Mouse (Mus musculus): ENCODE results near the gene Celf6. TPM values are rescaled to one million over a fixed set of nuclear protein-coding genes. Genes with fewer than 3 reads are reported as not detected.
A peak's percentile ranks its signal among the peaks of the same experiment; 100 is the strongest.

The Celf6 gene
- 4.4 and 8.2 TPM in 2 replicates for polyA plus RNA-seq (2016; fragmentation: Nextera tagmentation; extraction: Ambion mirVana)

- Histone ChIP-seq H3K4me3 (peak within 1 kb of the TSS; percentile 54), H3K27ac (replicated peaks) (peak within 1 kb of the TSS; percentile 63), H3K9me3 (replicated peaks) (no peaks in the 10 kb centered on the region), H3K4me1 (peaks cover 26% of the 10 kb centered on the region), H3K27me3 (ENCODE audit: low read depth, poor library complexity, severe bottlenecking) (peaks cover 59% of the 10 kb centered on the region), H3K36me3 (no peaks in the 10 kb centered on the region)
- under 1% methylated on average over 60 of the region's 61 CpGs for WGBS
- DNase-seq (ENCODE audit: low spot score): peak; percentile 100
Measured at GRCm38 (mm10) chr9:59577844-59578504, at the start of gene Celf6. Gene Celf6 (plus strand): TSS chr9:59577917.

DNA sequence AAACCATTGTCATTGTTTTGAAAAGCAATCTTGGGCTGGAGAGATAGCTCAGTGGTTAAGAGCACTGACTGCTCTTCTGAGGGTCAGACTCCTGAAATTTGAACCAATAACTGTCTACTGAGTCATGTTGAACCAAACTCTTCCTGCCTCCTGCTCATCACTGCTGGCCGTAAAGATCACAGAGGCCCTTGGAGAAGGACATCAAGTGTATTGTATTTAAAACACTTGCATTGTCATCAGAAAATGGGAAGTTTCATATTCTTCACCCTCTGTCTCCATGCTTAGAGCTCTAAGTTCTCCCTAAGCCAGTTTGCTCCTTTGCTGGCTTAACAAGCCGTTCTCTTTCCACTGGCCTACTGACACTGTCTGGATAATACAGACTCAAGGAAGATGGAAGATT lies 49.4 kb upstream of the Celf6 start:
- 85% methylated on average over 2 of the region's 2 CpGs for WGBS
- Histone ChIP-seq H3K36me3 (no peaks in the 10 kb centered on the region), H3K27me3 (ENCODE audit: low read depth, poor library complexity, severe bottlenecking) (no peaks in the 10 kb centered on the region), H3K4me1 (peaks cover 9% of the 10 kb centered on the region), H3K27ac (replicated peaks) (no peak overlapping the region), H3K9me3 (replicated peaks) (no peaks in the 10 kb centered on the region), H3K4me3 (no peak overlapping the region)
- no peak for DNase-seq (ENCODE audit: low spot score)

DNA sequence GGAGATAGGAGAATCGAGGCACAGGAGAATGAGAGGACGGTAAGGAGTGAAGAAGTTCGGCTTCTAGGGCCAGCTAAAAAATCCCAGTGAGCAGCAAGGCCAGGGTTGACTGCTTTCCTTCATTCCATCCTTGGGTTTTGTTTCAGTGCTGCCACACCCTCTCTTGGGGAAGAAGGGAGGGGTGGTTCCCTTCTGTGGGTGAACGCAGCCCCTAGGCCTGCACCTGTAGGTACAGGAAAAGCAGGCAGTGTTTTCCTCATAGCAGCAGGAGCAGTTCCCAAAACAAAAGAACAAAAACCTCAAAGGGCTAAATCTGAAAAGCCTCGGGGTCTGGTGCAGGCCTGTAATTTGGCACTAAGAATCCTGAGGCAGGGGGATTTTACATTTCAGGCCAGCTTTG lies 46.1 kb upstream of the Celf6 start:
- H3K27ac ChIP-seq (replicated peaks): no peak overlapping the region
- DNase-seq (ENCODE audit: low spot score): no peak
- H3K9me3 ChIP-seq (replicated peaks): no peaks in the 10 kb centered on the region
- H3K27me3 ChIP-seq (ENCODE audit: low read depth, poor library complexity, severe bottlenecking): no peaks in the 10 kb centered on the region
- H3K36me3 ChIP-seq: no peaks in the 10 kb centered on the region
- no peak overlapping the region for H3K4me3 ChIP-seq
- 22% methylated on average over 5 of the region's 5 CpGs for WGBS
- peaks cover 9% of the 10 kb centered on the region for H3K4me1 ChIP-seq

DNA sequence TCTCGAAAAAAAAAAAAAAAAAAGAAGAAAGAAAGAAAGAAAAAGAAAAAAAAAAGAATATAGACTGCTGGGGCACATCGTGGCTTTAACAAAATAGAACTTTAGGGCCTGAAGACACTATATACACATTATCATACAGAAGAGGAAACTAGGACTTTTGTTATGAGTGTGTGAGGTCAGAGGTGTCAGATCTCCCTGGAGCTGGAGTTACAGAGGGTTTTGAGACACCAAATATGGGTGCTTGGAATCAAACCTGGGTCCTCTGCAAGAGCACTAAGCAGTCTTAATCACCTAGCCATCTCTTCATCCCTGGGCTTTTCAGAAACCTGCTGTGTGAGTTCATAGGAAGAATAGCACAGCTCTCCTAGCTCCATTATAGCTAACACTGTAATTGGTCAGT lies 44.3 kb upstream of the Celf6 start:
- H3K27me3 ChIP-seq (ENCODE audit: low read depth, poor library complexity, severe bottlenecking): peaks cover 8% of the 10 kb centered on the region
- no peak overlapping the region for H3K4me3 ChIP-seq
- WGBS: 73% methylated on average over 2 of the region's 2 CpGs
- DNase-seq (ENCODE audit: low spot score): no peak
- H3K27ac ChIP-seq (replicated peaks): no peak overlapping the region
- no peaks in the 10 kb centered on the region for H3K9me3 ChIP-seq (replicated peaks)
- H3K4me1 ChIP-seq: peaks cover 9% of the 10 kb centered on the region
- H3K36me3 ChIP-seq: no peaks in the 10 kb centered on the region

DNA sequence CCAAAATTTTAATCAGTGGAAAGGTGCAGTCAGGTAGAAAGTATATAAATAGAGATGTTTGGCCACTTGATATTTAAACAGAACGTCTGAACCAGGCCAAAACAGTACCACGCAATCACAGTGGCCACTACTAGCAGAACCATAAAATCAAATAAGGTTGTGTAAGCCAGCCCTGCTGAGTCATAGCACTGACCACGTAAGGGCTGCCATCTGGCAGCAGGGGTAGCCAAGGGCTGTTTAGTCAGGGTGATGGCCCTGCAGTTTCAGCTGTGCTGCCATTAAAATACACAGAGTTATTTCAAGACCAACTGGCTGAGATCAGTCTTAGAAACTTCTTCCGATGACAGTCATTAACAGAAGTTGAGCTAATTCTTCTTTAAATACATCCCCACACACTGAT lies 43.8 kb upstream of the Celf6 start:
- no peak overlapping the region for H3K4me3 ChIP-seq
- peaks cover 9% of the 10 kb centered on the region for H3K27me3 ChIP-seq (ENCODE audit: low read depth, poor library complexity, severe bottlenecking)
- H3K9me3 ChIP-seq (replicated peaks): no peaks in the 10 kb centered on the region
- peaks cover 9% of the 10 kb centered on the region for H3K4me1 ChIP-seq
- H3K36me3 ChIP-seq: no peaks in the 10 kb centered on the region
- DNase-seq (ENCODE audit: low spot score): no peak
- no peak overlapping the region for H3K27ac ChIP-seq (replicated peaks)
- 80% methylated on average over 4 of the region's 4 CpGs for WGBS

- Histone ChIP-seq H3K4me1 (peaks cover 22% of the 10 kb centered on the region), H3K36me3 (no peaks in the 10 kb centered on the region), H3K4me3 (no peak overlapping the region), H3K27ac (replicated peaks) (no peak overlapping the region), H3K27me3 (ENCODE audit: low read depth, poor library complexity, severe bottlenecking) (peaks cover 9% of the 10 kb centered on the region), H3K9me3 (replicated peaks) (no peaks in the 10 kb centered on the region)
- WGBS: 85% methylated on average over 3 of the region's 3 CpGs
- DNase-seq (ENCODE audit: low spot score): no peak
Measured at GRCm38 (mm10) chr9:59537651-59538050, 40.1 kb upstream of the Celf6 start.

DNA sequence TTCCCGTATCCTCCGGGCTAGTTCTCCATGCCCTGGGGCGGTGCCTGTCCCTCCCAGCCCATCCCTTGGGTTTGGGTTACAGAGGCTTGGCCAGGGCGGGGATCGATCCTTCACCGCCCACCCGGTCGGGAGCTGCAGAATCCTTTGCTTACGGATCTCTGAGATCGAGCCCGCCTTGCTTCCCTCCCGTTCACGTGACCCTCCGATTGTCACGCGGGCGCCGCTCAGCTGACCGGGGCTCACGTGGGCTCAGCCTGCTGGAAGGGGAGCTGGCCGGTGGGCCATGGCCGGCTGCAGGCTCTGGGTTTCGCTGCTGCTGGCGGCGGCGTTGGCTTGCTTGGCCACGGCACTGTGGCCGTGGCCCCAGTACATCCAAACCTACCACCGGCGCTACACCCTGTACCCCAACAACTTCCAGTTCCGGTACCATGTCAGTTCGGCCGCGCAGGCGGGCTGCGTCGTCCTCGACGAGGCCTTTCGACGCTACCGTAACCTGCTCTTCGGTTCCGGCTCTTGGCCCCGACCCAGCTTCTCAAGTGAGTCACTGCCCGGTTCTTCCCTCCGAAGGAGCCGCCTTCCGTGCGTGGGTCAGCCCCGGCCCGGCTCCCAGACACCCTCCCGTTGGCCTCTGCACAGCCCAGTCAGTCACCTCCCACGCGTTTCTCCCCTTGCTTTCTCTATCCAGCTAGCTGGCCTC lies 38.1 kb upstream of the Celf6 start, which contains the start of the genes Hexa and Tmem202:
Gene Hexa, plus strand, starts transcription at position 100 of the 697 bp plus-strand sequence.
Gene Tmem202, minus strand, starts transcription at position 407 of the 697 bp plus-strand sequence.
- Histone ChIP-seq H3K4me3 (peak within 1 kb of the TSS; percentile 71), H3K9me3 (replicated peaks) (no peaks in the 10 kb centered on the region), H3K36me3 (no peaks in the 10 kb centered on the region), H3K4me1 (peaks cover 22% of the 10 kb centered on the region), H3K27me3 (ENCODE audit: low read depth, poor library complexity, severe bottlenecking) (peaks cover 9% of the 10 kb centered on the region), H3K27ac (replicated peaks) (peak within 1 kb of the TSS; percentile 86)
- WGBS: 4% methylated on average over 55 of the region's 55 CpGs
- peak; percentile 90 for DNase-seq (ENCODE audit: low spot score)

GRCm38 (mm10) chr9:59541617-59542016 lies 36.1 kb upstream of the Celf6 start:
- DNase-seq (ENCODE audit: low spot score): no peak
- no peaks in the 10 kb centered on the region for H3K36me3 ChIP-seq
- no peaks in the 10 kb centered on the region for H3K9me3 ChIP-seq (replicated peaks)
- H3K4me3 ChIP-seq: no peak overlapping the region
- peaks cover 22% of the 10 kb centered on the region for H3K4me1 ChIP-seq
- WGBS: 95% methylated on average over 6 of the region's 6 CpGs
- H3K27me3 ChIP-seq (ENCODE audit: low read depth, poor library complexity, severe bottlenecking): peaks cover 9% of the 10 kb centered on the region
- H3K27ac ChIP-seq (replicated peaks): no peak overlapping the region

DNA sequence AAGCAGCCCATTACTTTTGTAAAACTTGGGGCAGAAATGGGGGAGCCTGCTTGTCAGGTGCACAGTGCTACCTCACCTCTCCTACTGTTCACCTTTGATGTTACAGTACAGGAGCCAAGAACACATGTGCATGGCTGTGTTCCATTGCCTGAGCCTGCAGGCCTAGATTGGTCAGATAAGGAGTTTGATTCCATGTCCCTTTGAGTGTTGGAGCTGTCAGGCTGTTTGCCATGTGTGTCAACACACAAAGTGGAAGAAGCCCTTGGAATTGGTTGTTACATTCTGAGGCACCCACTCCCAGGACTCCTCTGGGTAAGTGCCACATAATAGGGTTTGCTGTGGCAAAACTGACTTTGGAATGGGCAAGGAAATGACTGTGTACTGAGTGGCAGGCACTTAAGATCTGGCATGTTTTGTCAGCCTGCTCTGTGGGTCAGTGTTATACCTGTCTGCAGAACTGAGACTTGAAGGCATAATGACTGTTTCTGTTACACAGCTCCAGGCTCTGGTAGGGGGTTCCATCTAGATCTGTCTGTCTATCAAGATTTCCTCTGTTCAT lies 34.9 kb upstream of the Celf6 start:
- peaks cover 22% of the 10 kb centered on the region for H3K4me1 ChIP-seq
- H3K36me3 ChIP-seq: 0 out of 2 replicates have a peak, but pooled peaks cover 5% of the 10 kb centered on the region
- H3K4me3 ChIP-seq: no peak overlapping the region
- H3K9me3 ChIP-seq (replicated peaks): no peaks in the 10 kb centered on the region
- no peak overlapping the region for H3K27ac ChIP-seq (replicated peaks)
- DNase-seq (ENCODE audit: low spot score): no peak
- peaks cover 7% of the 10 kb centered on the region for H3K27me3 ChIP-seq (ENCODE audit: low read depth, poor library complexity, severe bottlenecking)

- DNase-seq (ENCODE audit: low spot score): no peak
Measured at GRCm38 (mm10) chr9:59544739-59545138, 33.0 kb upstream of the Celf6 start.

DNA sequence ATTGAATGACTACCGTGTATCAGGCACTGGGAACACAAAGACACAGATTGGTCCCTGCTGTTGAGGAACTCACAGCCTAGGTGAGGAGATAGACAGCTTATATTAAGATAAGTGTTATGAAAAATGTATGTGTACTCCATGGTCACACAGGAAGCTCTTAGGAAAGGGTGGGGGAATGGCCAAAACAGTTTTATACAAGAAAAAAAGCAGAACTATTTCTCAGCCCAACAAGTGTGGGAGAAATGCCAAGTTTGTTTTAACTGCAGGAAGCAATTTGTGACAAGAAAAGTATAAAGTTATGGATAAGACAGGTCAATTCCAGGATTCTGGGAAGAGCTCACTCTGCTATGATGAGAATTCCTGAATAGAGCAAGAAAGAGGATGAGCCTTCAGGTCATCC lies 29.8 kb upstream of the Celf6 start:
- Histone ChIP-seq H3K27me3 (ENCODE audit: low read depth, poor library complexity, severe bottlenecking) (no peaks in the 10 kb centered on the region), H3K36me3 (peaks cover 9% of the 10 kb centered on the region; the same call in 1 of the 2 replicates), H3K9me3 (replicated peaks) (no peaks in the 10 kb centered on the region), H3K4me3 (no peak overlapping the region), H3K4me1 (no peaks in the 10 kb centered on the region), H3K27ac (replicated peaks) (no peak overlapping the region)
- WGBS: 92% methylated on average over 1 of the region's 1 CpGs
- no peak for DNase-seq (ENCODE audit: low spot score)

More at GRCm38 (mm10) chr9:59544739-59545138, 33.0 kb upstream of the Celf6 start:
- H3K36me3 ChIP-seq: 0 out of 2 replicates have a peak, but pooled peaks cover 5% of the 10 kb centered on the region
- no peaks in the 10 kb centered on the region for H3K27me3 ChIP-seq (ENCODE audit: low read depth, poor library complexity, severe bottlenecking)
- no peak overlapping the region for H3K4me3 ChIP-seq
- H3K4me1 ChIP-seq: peaks cover 12% of the 10 kb centered on the region
- no peaks in the 10 kb centered on the region for H3K9me3 ChIP-seq (replicated peaks)
- 87% methylated on average over 5 of the region's 5 CpGs for WGBS
- H3K27ac ChIP-seq (replicated peaks): no peak overlapping the region

GRCm38 (mm10) chr9:59548961-59549487 lies 28.7 kb upstream of the Celf6 start:
- WGBS: 57% methylated on average over 2 of the region's 2 CpGs
- H3K9me3 ChIP-seq (replicated peaks): no peaks in the 10 kb centered on the region
- peaks cover 12% of the 10 kb centered on the region; the same call in 1 of the 2 replicates for H3K36me3 ChIP-seq
- DNase-seq (ENCODE audit: low spot score): no peak
- no peaks in the 10 kb centered on the region for H3K4me1 ChIP-seq
- no peak overlapping the region for H3K4me3 ChIP-seq
- no peaks in the 10 kb centered on the region for H3K27me3 ChIP-seq (ENCODE audit: low read depth, poor library complexity, severe bottlenecking)
- no peak overlapping the region for H3K27ac ChIP-seq (replicated peaks)

Measured in midbrain, embryonic 10.5 days (tissue).